Mouse (Mus musculus) hematopoietic stem cell, adult 5-6 weeks (primary cell): ENCODE data around the gene Papss1. TPM values are rescaled to one million over a fixed set of nuclear protein-coding genes. Genes with fewer than 3 reads are reported as not detected.
A peak's percentile ranks its signal among the peaks of the same experiment; 100 is the strongest.
"Not testable (repeated sequence)": the region's sequence is repeated elsewhere in the genome, so short reads cannot be mapped to it uniquely, and the experiment has no call there.

ENCODE experiments used
- ATAC-seq, 2 experiments: fragments of 125-278 bp in 1 of 2; replicated peaks in 1 of 2; 2 replicates each; pipeline ENCODE4 v1.8.0; 2016 to 2017; ENCODE audit warnings: inconsistent platforms in 2 of 2, mild to moderate bottlenecking in 2 of 2, moderate number of reproducible peaks in 2 of 2, low read depth in 1 of 2, moderate TSS enrichment in 1 of 2; ENCODE audit not compliant: low FRiP score in 2 of 2, poor library complexity in 2 of 2, severe bottlenecking in 2 of 2, insufficient read depth in 1 of 2, low TSS enrichment in 1 of 2
- total RNA-seq: library from RNA; stranded (forward); fragments of 172-1452, 232-1000 nt; gene quantifications from 2 replicates; pipeline ENCODE4 v1.2.3, GENCODE M21; 2017

Papss1 gene
- 37.1 and 37.3 TPM in 2 replicates for total RNA-seq

- ATAC-seq = peak; percentile 98 to 99
Observed at GRCm38 (mm10) chr3:131564430-131565256, at the start of gene Papss1. Papss1 (plus strand) TSS chr3:131564768.

- ATAC-seq = no peak
Observed at GRCm38 (mm10) chr3:131516332-131516999, 48.1 kb upstream of the Papss1 start.

- no peak for ATAC-seq
Observed at GRCm38 (mm10) chr3:131517756-131518155, 46.8 kb upstream of the Papss1 start.

- no peak for ATAC-seq
Observed at GRCm38 (mm10) chr3:131521206-131521605, 43.4 kb upstream of the Papss1 start.

DNA sequence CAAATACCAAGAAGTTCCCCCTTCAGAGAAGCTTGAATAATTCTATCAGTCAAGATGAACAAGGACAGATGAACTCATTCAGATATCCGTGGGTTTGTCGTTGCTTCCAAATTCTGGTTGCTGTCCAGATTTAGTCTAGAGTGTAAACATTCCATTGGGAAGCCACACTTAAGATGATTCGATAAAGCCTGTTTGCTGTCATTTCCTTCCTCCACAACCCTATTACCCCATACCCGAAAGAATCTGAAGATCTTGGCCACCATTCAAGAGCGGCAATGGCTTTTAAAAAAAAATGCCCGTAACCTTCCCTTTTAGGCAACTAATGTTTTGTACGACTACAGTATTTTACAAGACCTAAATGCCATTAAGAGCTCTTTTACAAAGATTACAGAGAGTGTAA is 42.3 kb upstream of the Papss1 start:
- no peak for ATAC-seq

- no peak for ATAC-seq
Observed at GRCm38 (mm10) chr3:131523749-131524148, 40.8 kb upstream of the Papss1 start.

DNA sequence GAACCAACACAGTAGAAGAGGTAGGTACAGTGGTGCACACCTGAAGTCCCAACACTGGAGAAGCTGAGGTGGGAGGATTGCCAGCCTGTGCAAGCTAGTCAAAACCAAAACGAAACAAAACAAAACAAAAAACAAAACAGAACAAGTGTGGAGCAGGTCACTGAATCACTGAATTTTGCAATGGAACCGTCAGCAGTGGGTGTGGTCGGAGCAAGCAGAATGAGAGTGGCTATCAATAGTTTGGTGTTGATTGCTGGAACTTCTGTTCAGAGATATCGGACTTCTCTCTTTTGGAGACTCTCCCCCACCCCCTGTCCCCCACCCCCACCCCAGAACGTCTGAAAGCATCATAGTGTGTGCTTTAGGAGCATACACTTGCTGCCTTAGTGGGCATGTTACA is 40.4 kb upstream of the Papss1 start:
- no peak for ATAC-seq

DNA sequence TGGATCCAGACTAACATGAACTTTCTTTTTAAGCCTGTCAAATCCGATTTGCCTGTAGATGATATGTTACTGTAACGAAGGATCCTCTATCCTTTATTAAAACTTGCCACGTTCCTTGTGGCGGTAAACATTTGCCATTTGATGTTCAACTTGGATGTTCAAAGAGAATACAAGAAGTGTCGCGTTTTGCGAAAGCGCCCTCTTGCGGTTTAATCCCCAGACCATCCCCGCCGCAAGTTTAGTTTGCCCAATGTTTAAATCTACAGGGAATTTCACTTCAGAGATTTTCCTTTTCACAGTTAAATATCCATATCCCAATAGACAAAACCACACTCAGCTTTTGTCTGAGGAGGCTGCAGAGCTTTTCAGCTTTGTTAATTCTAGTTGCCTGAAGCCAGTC is 39.8 kb upstream of the Papss1 start:
- ATAC-seq = peak; percentile 36 to 46; a peak in 1 of 4 replicates

DNA sequence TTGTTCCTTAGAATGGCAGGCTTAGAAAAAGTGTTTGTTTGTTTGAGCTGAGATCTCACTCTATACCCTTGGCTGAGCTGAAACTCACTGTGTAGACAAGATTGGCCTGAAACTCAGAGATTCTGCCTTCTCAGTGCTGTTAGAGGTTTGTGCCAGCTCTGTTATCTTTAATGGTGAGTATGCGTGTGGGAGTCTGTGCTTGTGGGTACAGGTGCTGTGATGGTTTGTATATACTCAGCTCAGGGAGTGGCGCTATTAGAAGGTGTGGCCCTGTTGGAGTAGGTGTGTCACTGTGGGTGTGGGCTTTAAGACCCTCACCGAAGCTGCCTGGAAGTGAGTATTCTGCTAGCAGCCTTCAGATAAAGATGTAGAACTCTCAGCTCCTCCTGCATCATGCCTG is 39.3 kb upstream of the Papss1 start:
- ATAC-seq = no peak

DNA sequence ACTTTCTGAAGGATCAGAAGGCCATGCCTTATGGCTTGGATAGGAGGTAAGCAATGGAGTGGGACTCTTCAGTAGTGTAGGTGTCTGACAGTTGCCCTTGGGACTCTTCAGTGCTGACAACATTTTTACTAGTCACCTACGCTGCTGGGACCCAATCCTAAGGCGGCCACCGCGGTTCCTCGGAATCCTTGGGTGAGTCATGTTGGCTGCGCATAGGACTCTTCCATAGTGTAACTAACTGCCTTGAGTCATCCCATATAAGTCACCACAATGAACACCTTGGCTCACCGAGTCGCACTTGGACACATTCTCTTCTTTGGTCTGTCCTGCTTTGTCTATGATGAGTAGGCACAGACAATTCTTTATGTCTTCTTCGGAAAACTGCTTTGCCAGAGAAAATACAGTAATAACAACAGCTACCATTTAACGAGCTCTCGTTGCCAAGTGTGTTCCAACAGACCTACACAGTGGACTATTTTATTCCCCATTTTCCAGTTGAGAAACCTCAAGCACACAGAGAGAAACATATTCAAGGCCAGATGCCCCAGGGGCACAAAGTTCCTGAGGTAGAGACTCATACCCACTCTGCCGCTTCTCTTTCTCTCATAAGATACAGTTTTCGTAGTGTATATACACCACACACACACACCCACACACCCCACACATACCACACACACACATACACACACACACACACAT is 23.2 kb upstream of the Papss1 start:
- no peak for ATAC-seq

DNA sequence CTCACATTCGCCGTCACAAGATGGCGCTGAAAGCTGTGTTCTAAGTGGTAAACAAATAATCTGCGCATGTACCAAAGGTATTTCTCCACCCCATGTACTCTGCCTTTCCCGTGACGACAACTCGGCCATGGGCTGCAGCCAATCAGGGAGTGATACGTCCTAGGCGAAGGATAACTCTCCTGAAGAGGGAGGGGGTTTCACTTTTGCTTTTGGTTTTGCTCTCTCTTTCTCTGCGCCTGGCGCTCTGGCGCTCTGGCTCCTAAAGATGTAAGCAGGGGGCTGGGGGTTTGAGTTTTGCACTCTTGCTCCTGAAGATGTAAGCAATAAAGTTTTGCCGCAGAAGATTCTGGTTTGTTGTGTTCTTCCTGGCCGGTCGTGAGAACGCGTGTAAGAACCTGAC is 17.0 kb upstream of the Papss1 start:
- not testable (repeated sequence) for ATAC-seq

- no peak for ATAC-seq
Observed at GRCm38 (mm10) chr3:131550046-131550445, 14.5 kb upstream of the Papss1 start.

DNA sequence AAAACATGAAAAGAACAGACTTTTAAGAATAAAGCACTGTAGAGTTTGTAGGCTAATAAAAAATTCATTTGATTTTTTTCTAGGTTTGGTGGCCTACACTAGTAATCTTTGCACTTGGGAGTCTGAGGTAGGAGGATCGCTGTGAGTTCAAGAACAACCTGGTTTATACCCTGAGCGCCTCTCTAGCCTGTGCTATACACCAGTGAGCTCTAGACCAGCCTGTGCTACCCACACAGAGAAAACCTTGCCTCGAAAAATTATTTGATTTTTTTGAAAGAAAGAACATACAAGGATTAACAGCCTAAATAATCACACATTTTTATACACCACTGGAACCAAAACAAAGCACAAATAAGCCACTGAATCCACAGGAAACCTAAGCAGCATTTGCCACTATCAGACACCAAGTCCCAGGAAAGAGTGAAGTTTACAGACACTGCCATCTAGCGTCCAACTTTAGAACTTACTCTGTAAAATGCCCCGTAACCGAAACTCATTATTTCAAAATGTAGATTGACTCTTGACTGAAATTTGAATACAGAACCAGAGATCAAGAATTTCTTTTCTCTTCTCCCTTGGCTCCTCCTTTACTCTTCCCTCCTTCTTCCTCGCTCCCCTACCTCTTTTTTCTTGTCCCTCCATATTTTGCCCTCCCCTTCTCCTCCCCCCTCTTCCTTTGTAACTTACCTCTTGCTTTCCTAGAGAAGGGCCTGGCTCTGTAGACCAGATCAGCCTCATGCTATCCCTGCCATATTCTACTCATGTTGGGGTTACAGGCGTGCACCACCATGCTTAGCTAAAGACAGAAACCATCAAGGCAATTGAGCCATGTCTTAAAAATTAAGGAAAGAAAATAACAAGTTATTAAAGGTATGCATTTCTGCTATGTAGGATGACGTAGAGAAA is 12.0 kb upstream of the Papss1 start:
- ATAC-seq = peak; percentile 82 to 94

DNA sequence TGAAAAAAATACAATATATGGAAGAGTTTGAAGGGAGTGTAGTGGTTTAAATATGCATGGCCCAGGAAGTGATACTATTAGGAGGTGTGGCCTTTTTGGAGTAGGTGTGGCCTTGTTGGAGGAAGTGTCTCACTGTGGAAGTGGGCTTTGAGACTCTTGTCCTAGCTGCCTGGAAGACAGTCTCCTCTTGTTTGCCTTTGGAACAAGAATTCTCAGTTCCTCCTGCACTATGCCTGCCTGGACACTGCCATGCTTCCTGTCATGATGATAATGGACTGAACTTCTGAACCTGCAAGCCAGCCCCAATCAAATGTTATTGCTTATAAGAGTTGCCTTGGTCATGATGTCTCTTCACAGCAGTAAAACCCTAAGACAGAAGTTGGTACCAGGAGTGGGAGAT is 8.8 kb upstream of the Papss1 start:
- ATAC-seq = no peak

GRCm38 (mm10) chr3:131561591-131561990 is 3.0 kb upstream of the Papss1 start:
- ATAC-seq = no peak

DNA sequence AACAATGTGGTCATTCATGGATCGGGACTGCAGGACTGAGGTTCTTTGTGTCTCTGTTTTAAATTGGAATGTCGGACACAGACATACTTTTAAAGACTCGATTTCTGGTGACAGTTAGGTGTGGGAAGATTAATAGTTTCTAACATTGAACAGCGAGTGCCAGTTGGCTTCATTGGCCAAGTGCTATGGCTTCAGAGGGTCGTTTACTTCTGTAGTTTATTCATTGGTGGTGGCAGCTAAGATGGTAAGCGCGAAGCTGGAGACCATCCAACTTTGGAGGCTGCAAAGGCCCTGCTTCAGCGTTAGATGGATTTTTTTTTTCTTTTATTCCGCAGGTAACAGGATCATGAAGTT is 666 bp downstream of the Papss1 start:
- ATAC-seq = no peak

GRCm38 (mm10) chr3:131566281-131566680 is 1.7 kb downstream of the Papss1 start:
- no peak for ATAC-seq
